Mouse (Mus musculus) kidney, postnatal 10 days (tissue): ENCODE results near the gene Rin1.
"Not testable (repeated sequence)": the region's sequence is repeated elsewhere in the genome, so short reads cannot be mapped to it uniquely, and the experiment has no call there.

Experiments used
- DNase-seq: peaks from one replicate; pipeline ENCODE4 v3.0.0; 2021; ENCODE audit warnings: mixed read lengths

Gene Rin1

DNA sequence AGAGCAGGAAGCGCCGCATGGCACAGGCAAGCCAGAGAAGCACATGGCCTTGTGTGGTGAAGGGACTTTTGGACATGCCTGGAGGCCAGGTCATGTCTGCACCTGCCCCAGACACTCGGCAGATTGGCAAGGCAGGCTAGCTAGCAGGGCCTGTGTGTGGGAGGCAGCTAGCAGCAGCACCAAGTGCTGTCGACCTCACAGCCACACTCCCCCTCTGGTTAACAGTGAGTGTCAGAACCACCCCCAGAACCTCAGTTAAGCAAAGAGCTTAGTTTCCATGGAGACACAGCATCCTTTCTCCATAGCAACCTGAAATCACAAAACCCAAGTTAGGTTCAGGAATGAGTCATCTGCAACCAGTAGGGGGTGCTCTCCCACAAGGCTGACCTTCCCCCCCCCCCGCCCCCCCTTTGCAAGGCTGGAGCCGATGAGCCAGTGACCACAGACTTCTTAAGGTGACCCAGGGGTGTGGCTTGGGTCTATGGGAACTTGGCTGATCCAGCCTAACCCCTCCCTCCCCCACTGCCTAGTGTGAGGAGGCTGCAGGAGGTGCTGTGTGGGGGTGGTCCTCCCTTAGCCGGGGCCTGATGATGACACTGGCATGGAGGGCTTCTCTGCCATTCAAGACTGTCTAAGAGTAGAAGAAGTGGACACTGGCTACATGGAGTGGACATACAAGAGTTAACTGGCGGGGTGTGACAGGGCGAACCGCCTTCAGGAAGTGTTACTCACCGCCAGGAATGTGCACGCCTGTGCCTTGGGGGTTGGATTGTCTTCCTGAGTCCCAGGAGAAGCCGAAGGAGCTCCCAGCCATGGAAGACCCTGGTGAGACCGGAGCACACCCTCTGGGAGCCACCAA lies at the start of gene Rin1:
Gene Rin1, plus strand, starts transcription at position 435 of the 859 bp plus-strand sequence.
- peak; percentile 68 for DNase-seq

DNA sequence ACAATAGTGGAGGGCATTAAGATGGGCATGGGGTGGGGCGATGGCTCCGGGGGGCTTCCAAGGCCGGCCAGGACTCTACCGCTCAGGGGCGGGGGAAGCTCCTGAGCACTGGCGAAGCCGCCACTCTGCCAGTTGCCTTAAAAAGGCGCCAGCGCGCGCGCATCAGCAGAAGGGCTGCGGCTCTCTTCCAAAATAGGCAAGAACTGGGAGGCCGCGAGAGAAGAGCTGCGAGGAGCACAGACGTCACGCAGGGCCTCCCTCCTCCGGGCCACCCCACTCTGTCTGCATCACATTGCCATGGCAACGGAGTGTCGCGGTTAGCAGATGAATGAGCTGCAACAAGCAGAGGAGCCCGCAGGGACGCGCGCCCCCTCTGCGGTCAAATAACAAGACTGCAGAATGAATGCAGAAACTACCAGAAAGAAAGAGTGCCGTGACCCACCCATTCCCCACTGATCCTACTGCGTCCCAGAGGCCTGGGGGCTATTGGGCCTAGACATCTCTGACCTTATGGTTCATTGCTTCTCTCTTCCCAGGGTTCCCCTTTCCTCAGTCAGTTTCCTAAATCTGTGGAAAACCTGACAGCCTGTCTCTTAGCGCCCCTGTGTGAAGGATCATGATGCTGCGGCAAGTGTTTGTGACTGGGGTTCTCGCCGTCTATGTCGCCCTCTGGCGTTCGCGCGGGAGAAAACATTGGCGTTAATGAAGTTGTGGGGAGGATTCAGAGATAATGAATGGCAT lies 48.4 kb upstream of the Rin1 start:
- peak; percentile 83 for DNase-seq

DNA sequence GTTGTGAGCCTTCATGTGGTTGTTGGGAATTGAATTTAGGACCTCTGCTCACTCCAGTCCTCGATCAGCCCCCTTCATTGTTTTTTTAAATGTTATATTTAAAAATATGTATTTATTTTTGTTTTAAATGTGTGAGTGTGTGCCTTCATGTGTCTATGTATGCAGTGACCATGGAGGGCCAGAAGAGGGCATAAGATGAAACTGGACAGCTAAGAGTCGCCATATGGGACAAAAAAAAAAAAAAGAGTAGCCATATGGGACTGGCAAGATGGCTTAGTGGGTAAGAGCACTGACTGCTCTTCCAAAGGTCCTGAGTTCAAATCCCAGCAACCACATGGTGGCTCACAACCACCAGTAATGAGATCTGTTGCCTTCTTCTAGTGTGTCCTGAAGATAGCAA lies 46.6 kb upstream of the Rin1 start:
- DNase-seq: not testable (repeated sequence)

DNA sequence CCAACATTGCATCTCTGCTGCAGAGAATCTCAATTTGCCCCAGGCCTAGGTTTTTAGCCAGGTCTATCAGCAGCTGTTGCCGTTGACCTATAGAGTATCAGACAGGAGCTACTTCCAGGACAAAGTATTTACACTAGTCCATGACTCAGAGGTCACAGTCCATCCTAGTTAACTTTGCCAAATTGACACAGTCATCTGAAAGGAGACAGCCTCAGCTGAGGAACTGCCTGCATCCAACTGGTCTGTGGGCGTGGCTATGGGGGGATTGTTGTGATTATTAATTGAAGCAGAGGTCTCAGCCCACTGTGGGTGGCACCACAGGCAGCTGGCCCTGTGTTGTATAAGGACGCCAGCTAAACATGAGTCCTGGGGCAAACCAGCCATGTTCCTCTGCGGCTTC lies 45.4 kb upstream of the Rin1 start:
- no peak for DNase-seq

DNA sequence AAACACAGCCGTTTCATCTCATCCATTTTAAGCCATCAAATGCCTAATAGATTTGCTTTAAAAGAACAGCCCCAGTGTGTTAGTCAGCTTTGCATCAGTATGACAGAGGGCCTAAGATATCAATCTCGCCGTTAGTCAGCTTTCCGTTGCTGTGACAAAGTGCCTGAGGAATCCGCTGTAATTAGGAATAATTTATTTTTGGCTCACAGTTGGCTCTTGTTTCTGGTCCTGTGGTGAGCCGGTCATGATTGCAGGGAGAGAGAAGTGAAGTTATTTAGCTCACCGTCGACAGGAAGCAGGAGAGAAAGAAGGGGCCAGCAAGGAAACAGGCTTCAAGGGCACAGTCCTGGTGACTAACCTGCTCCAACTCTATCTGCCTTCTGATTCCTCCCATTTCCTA lies 37.1 kb upstream of the Rin1 start:
- no peak for DNase-seq

DNA sequence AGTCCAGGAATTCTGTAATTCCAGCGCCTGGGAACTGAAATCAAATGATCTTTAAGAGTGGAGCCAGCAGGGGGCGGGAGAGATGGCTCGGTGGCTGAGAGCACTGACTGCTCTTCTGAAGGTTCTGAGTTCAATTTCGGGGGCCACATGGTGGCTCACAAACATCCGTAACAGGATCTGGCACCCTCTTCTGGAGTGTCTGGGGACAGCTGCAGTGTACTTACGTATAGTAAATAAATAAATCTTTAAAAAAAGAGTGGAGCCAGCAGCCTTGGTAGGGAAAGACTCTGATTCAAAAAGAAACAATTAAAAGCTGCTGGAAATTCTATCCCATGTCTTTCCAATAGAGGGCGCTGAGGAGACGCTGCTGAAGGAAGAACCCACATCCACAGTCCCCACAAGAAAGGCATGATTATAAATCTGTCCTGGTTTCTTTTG lies 35.3 kb upstream of the Rin1 start:
- DNase-seq: peak; percentile 65

DNA sequence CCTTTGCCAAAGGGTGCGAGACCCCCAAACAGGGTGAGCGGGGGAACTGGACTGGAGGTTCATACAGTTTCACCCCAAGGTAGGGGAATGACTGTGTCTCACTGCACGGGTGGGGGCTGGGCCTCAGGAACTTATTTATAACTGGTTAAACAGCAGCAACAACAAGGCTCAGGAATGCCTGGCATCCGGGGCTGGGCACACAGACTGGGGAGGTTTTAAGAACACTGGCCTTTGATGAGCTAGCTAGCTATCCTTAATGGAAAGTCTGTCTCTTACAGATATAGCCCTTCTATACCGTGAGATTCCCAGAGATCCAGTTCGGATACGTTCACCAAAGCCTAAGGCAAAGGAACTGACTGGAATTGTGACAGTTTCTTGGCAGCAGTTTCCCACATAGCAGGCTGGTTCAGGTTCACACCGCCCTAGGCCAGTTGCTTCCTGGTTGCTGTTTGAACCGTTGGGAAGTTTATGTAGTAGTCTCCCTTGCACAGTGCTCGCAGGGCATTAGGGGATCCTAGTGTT lies 34.0 kb upstream of the Rin1 start:
- DNase-seq: peak; percentile 71

DNA sequence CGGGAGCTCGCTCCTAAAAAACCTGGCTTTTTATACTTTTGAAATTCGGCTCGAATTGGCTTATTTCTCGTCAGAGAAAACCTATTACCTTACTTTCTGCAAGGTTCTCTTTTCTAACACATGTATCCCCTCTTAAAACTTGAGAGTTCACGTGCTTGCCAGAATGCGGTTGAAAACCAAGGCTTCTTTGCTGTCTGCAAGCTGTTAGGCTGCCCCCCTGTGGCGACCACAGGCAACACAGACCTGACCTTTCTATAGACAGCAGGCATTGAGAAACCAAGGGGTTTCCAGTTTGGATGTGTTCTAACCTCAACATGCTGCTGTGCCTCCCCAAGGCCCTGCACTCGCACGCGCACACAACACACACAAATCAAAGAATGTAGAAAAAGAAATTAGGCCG lies 33.5 kb upstream of the Rin1 start:
- DNase-seq: peak; percentile 83

DNA sequence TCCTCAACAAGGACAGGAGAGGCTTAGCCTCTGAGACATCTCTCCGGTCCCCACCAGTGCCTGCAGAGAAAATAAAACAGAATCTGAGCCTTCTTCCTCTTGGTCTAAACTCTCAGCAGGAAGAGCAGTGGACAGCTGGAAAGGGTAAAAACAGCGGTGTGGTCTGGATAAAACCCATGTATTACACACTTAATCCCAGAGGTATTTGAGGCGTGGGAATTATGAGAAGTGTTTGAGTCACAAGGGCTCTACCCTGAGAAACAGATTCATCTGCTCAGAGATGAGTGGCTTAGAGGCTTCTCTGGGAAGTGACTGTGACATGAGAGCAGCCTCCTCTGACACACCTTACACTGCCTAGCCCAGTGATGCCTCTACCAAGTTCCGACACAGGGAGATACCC lies 32.7 kb upstream of the Rin1 start:
- DNase-seq: no peak

DNA sequence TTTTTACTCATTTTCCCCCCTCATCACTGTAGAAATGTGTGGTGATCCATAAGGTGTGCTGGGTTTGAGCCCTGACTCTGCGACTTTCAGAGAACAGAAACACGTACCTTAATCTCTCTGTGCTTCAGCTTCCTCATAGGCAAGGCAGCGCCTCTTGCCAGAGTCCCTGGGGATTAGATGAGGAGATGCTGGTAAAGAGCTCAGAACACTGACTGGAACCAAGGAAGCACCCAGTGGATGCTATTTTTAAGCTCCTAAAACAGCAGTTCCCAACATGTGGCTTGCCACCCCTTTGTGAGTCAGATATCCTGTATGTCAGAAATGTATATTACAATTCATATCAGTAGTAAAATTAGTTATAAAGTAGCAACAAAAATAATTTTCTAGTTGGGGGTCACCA lies 32.1 kb upstream of the Rin1 start:
- no peak for DNase-seq

DNA sequence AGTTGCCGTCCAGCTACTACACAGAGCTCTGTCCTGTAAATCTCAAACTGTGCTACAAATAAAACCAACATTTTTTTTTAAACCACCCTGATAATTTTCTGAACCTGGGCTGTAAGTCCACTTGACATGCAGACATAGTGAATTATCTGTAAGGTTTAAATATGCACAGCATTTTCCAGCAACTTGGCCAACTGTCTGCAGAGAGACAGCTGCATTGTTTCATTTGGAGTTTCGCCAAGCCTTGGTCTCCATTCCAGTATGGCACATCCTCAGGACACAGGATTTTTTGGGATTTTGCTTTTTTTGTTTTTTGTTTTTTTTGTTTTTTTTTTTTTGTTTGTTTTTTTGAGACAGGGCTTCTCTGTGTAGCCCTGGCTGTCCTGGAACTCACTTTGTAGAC lies 28.9 kb upstream of the Rin1 start:
- DNase-seq: no peak

DNA sequence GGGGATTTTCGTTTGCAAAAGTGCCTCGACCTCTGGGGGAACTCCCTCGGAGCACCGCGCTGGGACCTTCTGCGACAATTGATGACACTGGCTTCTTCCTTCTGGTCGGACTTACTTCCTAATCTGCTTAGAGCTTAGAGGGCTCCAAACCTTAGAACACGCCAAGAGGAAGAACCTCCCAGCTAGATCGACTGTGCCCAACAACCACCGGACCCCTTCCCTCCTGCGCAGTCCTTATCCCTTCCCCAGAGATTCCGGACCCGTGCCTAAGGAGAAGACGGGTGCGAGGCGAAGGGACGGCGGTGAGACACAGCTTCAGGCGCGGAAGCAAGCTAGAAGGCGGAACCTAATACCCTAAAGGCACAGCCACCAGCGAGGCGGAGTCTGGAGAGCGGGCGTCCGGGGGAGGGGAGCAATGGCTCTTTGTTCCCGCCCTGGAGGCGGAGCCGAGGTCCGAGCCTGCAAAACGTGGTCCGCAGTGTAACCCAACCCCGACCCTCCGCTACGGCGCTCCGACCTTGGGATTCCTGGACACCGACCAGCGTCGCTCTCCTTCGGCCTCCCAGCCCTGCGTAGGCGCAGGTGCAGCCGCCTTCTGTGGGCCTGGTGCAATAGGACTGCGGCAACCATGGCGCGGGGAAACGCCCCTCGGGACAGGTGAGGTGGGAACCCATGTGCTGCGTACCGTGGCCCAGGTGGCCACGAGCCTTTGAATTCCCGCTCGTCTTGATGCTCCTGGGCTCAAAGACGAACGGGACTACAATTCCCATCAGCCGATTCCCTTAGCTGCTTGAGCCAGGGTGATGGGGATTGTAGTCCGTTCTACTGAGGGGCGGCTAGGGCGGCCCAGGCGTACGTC lies 26.4 kb upstream of the Rin1 start, which contains the start of gene Slc29a2:
Gene Slc29a2, plus strand, starts transcription at position 240 of the 859 bp plus-strand sequence.
- peak; percentile 95 for DNase-seq

DNA sequence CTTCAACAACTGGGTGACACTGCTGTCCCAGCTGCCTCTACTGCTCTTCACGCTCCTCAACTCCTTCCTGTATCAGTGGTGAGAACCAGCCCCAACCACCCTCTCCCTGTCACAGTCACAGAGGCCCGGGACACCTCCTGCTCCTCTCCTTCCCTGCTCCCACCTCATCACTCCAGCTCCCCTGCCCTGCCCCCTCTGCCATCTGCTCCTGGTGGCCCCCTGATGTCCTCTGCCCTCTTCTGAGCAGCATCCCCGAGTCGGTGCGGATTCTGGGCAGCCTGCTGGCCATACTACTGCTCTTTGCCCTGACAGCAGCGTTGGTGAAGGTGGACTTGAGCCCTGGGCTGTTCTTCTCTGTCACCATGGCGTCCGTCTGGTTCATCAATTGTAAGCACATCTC lies 24.2 kb upstream of the Rin1 start:
- DNase-seq: no peak

DNA sequence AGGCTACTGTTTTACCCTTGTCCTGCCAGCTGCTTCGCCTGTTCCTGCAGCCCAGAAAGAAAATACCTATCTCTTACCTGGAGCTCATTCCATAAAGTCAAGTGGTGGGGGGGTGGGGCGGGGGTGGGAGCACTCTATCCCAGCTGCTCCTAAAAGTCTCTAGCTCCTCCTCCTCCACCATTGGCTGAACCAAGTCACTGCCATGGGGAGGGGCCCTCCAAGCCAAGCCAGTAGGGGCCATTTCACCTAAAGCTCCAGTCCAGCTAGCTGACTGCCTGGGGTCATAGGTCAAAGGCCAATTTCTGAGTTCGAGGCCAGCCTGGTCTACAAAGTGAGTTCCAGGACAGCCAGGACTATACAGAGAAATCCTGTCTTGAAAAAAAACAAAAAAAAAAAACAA lies 17.6 kb upstream of the Rin1 start:
- DNase-seq: no peak

DNA sequence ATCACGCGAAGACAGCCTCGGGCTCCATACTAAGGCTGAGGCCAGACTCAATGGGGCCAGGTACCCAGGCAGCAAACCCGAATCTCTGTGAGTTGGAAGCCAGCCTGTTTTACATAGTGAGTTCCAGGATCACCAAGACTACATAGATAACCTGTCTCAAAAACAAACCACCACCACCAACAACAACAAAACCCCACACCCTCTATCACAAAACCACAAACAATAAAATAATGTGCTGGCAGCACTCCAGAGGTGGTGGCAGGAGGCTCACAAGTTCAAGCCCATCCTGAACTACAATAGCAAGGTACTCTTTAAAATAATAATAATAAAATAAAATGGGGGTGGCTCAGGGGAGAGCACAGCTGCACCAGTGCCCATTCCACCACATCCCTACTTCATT lies 13.7 kb upstream of the Rin1 start:
- DNase-seq: no peak

DNA sequence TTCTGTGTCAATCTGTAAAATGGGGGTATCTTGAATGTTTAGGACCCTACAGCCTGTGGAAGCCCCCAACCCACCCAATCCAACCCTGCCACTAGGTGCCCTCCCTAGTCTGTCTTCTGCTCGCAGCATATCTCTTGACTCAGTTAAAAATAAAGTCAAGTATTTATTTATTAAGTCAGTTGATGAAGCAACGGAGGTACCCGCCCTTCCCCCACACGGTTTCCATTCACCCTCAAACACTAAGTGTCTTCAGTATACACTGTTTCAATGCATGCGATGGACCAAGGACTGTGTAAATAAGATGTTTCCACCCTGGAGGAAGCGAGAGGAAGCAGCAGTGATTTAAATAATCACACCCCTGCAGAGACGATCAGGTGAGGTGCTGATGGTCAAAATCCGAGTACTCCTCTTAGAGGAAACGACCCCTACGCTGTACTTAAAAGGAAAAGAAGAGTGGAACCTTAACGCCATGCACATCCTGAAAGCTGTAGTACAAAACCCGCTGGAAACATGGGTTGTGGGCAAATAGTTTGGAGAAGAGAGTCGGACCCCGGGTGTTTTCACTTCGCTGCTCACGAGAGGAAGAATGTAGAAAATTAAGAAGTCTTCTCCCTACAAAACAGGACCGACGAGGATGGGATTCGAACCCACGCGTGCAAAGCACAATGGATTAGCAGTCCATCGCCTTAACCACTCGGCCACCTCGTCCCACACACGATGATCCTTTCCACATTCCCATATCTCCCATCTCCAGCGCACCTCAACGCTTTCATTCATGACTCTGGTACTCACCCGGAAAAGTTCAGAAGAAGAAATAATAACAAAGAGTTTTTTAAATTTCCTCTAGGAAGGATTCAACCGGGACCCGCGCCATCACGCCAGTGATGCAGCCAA lies 12.4 kb upstream of the Rin1 start:
- peak; percentile 87 for DNase-seq

DNA sequence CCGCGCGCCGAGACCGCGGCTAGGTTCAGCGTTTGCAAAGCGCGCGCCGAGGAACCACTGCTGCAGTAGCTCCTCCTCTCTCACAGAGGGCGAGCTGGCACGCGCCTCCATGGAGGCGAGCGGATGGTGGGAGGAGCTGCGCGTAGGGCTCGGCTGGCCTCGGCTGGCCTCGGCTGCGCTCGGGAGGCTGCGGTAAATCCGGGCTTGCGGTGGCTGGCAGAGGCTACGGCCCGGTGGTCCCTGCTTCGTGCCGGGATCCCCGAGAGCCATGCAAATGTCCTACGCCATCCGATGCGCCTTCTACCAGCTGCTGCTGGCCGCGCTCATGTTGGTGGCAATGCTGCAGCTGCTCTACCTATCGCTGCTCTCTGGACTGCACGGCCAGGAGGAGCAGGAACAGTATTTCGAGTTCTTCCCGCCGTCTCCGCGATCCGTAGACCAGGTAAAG lies 11.5 kb upstream of the Rin1 start, which contains the start of the genes B4gat1 and AC124502.3:
Gene B4gat1, plus strand, starts transcription at position 118 of the 448 bp plus-strand sequence.
Gene AC124502.3, plus strand, starts transcription at position 183 of the 448 bp plus-strand sequence.
- DNase-seq: peak; percentile 94

DNA sequence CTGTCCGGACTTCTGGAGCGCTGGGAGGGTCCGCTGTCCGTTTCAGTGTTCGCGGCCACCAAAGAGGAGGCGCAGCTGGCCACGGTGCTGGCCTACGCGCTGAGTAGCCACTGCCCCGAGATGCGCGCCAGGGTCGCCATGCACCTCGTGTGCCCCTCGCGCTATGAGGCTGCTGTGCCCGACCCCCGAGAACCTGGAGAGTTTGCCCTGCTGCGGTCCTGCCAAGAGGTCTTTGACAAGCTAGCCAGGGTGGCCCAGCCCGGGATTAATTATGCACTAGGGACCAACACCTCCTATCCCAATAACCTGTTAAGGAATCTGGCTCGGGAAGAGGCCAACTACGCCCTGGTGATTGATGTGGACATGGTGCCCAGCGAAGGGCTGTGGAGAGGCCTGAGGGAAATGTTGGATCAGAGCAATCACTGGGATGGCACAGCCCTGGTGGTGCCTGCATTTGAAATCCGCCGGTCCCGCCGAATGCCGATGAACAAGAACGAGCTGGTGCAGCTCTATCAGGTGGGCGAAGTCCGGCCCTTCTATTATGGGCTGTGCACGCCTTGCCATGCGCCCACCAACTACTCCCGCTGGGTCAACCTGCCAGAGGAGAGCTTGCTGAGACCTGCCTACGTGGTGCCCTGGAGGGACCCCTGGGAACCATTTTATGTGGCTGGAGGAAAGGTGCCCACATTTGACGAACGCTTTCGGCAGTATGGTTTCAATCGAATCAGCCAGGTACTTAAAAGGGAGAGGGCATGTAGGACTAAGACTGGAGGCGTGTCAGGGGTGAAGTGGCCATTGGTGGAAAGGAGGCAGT lies 10.8 kb upstream of the Rin1 start:
- DNase-seq: peak; percentile 48

DNA sequence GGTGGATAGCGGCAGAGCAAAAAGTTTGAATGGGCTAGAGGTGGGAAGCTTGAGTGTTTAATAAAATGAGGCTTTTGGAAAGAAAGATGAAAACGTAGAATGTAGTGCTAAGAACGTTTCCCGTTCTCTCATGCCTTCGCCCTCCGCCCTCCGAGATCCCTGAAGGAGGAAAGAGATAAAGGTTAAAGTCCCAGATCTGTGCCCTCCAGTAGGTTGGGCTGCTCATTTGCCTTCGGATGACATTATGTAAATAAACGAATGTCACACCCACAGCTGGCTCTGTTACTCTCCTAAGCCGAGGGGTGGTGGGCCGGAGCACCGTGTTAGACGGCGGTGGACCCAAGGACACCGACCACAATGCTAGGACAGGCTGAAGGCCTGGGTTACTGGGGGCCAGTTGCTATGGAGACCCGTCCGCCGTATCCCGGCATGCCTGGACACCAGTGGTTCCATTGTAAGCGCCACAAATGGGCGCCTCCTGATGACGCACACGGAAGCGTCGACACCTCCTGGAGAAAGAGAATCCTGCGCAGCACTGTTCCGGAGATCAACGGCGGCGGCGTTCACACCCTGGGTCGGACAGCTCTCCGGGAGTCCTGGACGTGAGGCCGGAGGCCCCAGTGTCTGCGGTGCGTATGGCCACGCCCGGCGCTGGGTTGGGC lies 9.3 kb upstream of the Rin1 start, which contains the start of gene Brms1:
Gene Brms1, plus strand, starts transcription at position 493 of the 662 bp plus-strand sequence.
- DNase-seq: peak; percentile 97

DNA sequence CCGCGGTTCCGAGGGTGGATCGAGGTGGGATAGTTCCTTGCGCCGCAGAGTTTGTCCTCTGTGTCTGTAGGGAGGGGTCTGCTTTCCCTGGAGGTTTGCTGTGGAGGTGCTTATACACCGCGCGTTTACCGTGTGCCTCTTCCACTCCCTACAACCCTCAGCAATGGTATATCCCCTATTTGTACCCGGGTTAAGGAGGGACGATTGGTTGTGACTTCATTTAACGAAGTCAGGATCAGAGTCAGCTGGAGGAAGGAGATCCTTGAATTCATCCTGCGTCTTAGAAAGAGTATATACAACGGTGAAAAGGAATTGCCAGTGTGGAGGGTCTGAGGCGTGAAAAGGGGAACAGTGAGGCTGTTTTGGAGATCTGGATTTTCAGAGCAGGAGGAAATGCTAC lies 8.7 kb upstream of the Rin1 start:
- DNase-seq: no peak
